ENCODE assay signal across 10 mouse cellular contexts in genomic region chrX:136172786-136173185, GRCm38 (mm10). TPM values are rescaled to one million over a fixed set of nuclear protein-coding genes. Genes with fewer than 3 reads are reported as not detected.
DNase-seq lines count a peak whose midpoint lies in the region; ATAC-seq and TF ChIP-seq lines count a peak whose summit lies in the region.
"Had no signal": no experiment of that assay in that cellular context is flagged by ENCODE, and none has a peak within 500 bp of the region (broad histone marks: within the 10 kb centered on the region; RNA-seq: fewer than 3 reads in every experiment).

No protein-coding gene starts in this region.

- peaks cover 3% of the 10 kb centered on the region; the same call in 1 of the 2 replicates for H3K4me1 ChIP-seq in heart, embryonic 16.5 days (ENCODE audit: control insufficient read depth, insufficient read depth, low read length)
- H3K4me1 ChIP-seq in lung, postnatal 0 days (ENCODE audit: insufficient read depth, low read depth, low read length), result no peaks in the 10 kb centered on the region

- DNase-seq in gastrocnemius, adult 2 months, result no peak
- DNase-seq in gastrocnemius, postnatal 36 days, result no peak
- peak; percentile 43 for DNase-seq in NIH3T3 (ENCODE audit: low read depth)
- DNase-seq in lung, postnatal 0 days (ENCODE audit: low spot score), result peak; percentile 39
- no peak for DNase-seq in spleen, postnatal 14 days (ENCODE audit: low spot score in 2 of 2)
- DNase-seq in adrenal gland, adult 18-20 months (ENCODE audit: low spot score in 2 of 2), result no peak
- DNase-seq in left cerebral cortex, adult 18-20 months (ENCODE audit: low spot score in 2 of 2), result no peak

- no peak for TF ChIP-seq EP300 in lung, postnatal 0 days (IDR thresholded peaks at IDR 0.05)

- no peaks in the 10 kb centered on the region for H3K27me3 ChIP-seq in heart, embryonic 16.5 days (ENCODE audit: control insufficient read depth, insufficient read depth, low read length)
- H3K27me3 ChIP-seq in lung, postnatal 0 days (replicated peaks; ENCODE audit: insufficient read depth, low read length), result no peaks in the 10 kb centered on the region
- H3K27me3 ChIP-seq: CH12.LX had no signal

- ATAC-seq in heart, embryonic 16.5 days (replicated peaks; ENCODE audit: extremely low read depth, insufficient read depth, low FRiP score), result no peak
- ATAC-seq in lung, postnatal 0 days, result no peak

- no peaks in the 10 kb centered on the region for H3K36me3 ChIP-seq in heart, embryonic 16.5 days (ENCODE audit: control insufficient read depth, insufficient read depth)
- no peaks in the 10 kb centered on the region for H3K36me3 ChIP-seq in lung, postnatal 0 days (ENCODE audit: insufficient read depth, low read length)

- H3K4me2 ChIP-seq in heart, embryonic 16.5 days (ENCODE audit: low read depth, low read length), result peak overlapping the region; percentile 57
- H3K4me2 ChIP-seq in lung, postnatal 0 days (replicated peaks; ENCODE audit: low read depth, low read length), result peak overlapping the region; percentile 60

- H3K4me3 ChIP-seq in gastrocnemius, adult 2 months, result peak overlapping the region; percentile 71
- peak overlapping the region; percentile 65 for H3K4me3 ChIP-seq in heart, embryonic 16.5 days (ENCODE audit: low read length)
- H3K4me3 ChIP-seq in lung, postnatal 0 days (ENCODE audit: low read depth, low read length), result peak overlapping the region; percentile 55

- 25% methylated on average over 10 of the region's 10 CpGs for WGBS in heart, embryonic 16.5 days
- WGBS in lung, postnatal 0 days, result 21% methylated on average over 10 of the region's 10 CpGs

- H3K27ac ChIP-seq in gastrocnemius, adult 2 months, result peak overlapping the region; percentile 88
- H3K27ac ChIP-seq in heart, embryonic 16.5 days (ENCODE audit: low read length), result peak overlapping the region; percentile 90
- H3K27ac ChIP-seq in lung, postnatal 0 days (ENCODE audit: low read length), result peak overlapping the region; percentile 89; the same call in 1 of the 2 replicates

- H3K9me3 ChIP-seq in heart, embryonic 16.5 days (replicated peaks; ENCODE audit: control insufficient read depth, low read length), result no peaks in the 10 kb centered on the region
- H3K9me3 ChIP-seq in lung, postnatal 0 days (ENCODE audit: low read length), result no peaks in the 10 kb centered on the region

- intact Hi-C loops in gastrocnemius, adult 2 months (cut with DNase I), result no loop called here
- intact Hi-C loops in gastrocnemius, postnatal 36 days (cut with DNase I), result no loop called here

- no peak for TF ChIP-seq CTCF in gastrocnemius, adult 2 months (IDR thresholded peaks at IDR 0.05)
- TF ChIP-seq CTCF in lung, postnatal 0 days (IDR thresholded peaks at IDR 0.05), result no peak

- H3K9ac ChIP-seq in heart, embryonic 16.5 days (ENCODE audit: low read length), result peak overlapping the region; percentile 60
- 0 out of 2 replicates have a peak overlapping the region, but pooled peaks have one; percentile 8 for H3K9ac ChIP-seq in lung, postnatal 0 days (replicated peaks; ENCODE audit: low read depth)

RNA-seq across cellular contexts. Expression of gene Tceal8, which starts 0.6 kb away (rescaled TPM):
- total RNA-seq in gastrocnemius, adult 2 months (2021), result 10 to 100 TPM in 1 of 2 experiments, 1 to 10 TPM in 1; 9.5 to 11.2 TPM
- total RNA-seq in gastrocnemius, postnatal 36 days (2021), result 10 to 100 TPM; 13.5 to 13.6 TPM
- polyA plus RNA-seq in heart, embryonic 16.5 days (2015; fragmentation: Nextera tagmentation; extraction: Ambion mirVana), result 219 and 258 TPM in 2 replicates
- polyA plus RNA-seq in lung, postnatal 0 days (2015; fragmentation: Nextera tagmentation; extraction: Ambion mirVana), result 134 and 185 TPM in 2 replicates
- total RNA-seq in adrenal gland, adult 18-20 months (2021), result 10 to 100 TPM; 35.2 to 41.5 TPM
- total RNA-seq in left cerebral cortex, adult 18-20 months (2021), result 10 to 100 TPM; 37.1 to 40.3 TPM

RNA-seq across cellular contexts. Expression of gene Tceal5, which starts 30.9 kb away (rescaled TPM):
- 10 to 100 TPM; 19.8 to 29.3 TPM for total RNA-seq in gastrocnemius, adult 2 months (2021)
- total RNA-seq in gastrocnemius, postnatal 36 days (2021), result 10 to 100 TPM; 30.0 to 50.9 TPM
- polyA plus RNA-seq in heart, embryonic 16.5 days (2015; fragmentation: Nextera tagmentation; extraction: Ambion mirVana), result 14.7 and 16.4 TPM in 2 replicates
- polyA plus RNA-seq in lung, postnatal 0 days (2015; fragmentation: Nextera tagmentation; extraction: Ambion mirVana), result 0.97 and 1.1 TPM in 2 replicates
- 1 to 10 TPM in 1 of 2 experiments, not detected in 1; 2.3 TPM for total RNA-seq in adrenal gland, adult 18-20 months (2021)
- 100 to 1,000 TPM in 1 of 2 experiments, 10 to 100 TPM in 1; 99.2 to 131 TPM for total RNA-seq in left cerebral cortex, adult 18-20 months (2021)

RNA-seq across cellular contexts. Expression of gene Bex4, which starts 34.0 kb away (rescaled TPM):
- total RNA-seq in gastrocnemius, adult 2 months (2021), result not detected
- not detected for total RNA-seq in gastrocnemius, postnatal 36 days (2021)
- 137 and 145 TPM in 2 replicates for polyA plus RNA-seq in heart, embryonic 16.5 days (2015; fragmentation: Nextera tagmentation; extraction: Ambion mirVana)
- polyA plus RNA-seq in lung, postnatal 0 days (2015; fragmentation: Nextera tagmentation; extraction: Ambion mirVana), result 223 and 297 TPM in 2 replicates
- total RNA-seq in adrenal gland, adult 18-20 months (2021), result 1 to 10 TPM; 5.7 to 6.0 TPM
- 10 to 100 TPM; 18.6 to 21.7 TPM for total RNA-seq in left cerebral cortex, adult 18-20 months (2021)
- total RNA-seq: CH12.LX had no signal

RNA-seq across cellular contexts. Expression of gene Tceal7, which starts 41.8 kb away (rescaled TPM):
- 10 to 100 TPM; 15.6 to 47.9 TPM for total RNA-seq in gastrocnemius, adult 2 months (2021)
- total RNA-seq in gastrocnemius, postnatal 36 days (2021), result 10 to 100 TPM; 58.2 to 79.9 TPM
- 17.5 and 23.9 TPM in 2 replicates for polyA plus RNA-seq in heart, embryonic 16.5 days (2015; fragmentation: Nextera tagmentation; extraction: Ambion mirVana)
- polyA plus RNA-seq in lung, postnatal 0 days (2015; fragmentation: Nextera tagmentation; extraction: Ambion mirVana), result 0.17 and 0.43 TPM in 2 replicates
- not detected for total RNA-seq in adrenal gland, adult 18-20 months (2021)
- total RNA-seq in left cerebral cortex, adult 18-20 months (2021), result 1 to 10 TPM; 1.8 to 3.0 TPM
- total RNA-seq: CH12.LX; hematopoietic stem cell, adult 5-6 weeks had no signal

RNA-seq across cellular contexts. Expression of gene Bex1, which starts 42.5 kb away (rescaled TPM):
- total RNA-seq in gastrocnemius, adult 2 months (2021), result 10 to 100 TPM; 13.9 to 15.0 TPM
- 10 to 100 TPM; 14.3 to 22.9 TPM for total RNA-seq in gastrocnemius, postnatal 36 days (2021)
- polyA plus RNA-seq in heart, embryonic 16.5 days (2015; fragmentation: Nextera tagmentation; extraction: Ambion mirVana), result 225 TPM in 2 replicates
- 16.7 and 17.1 TPM in 2 replicates for polyA plus RNA-seq in lung, postnatal 0 days (2015; fragmentation: Nextera tagmentation; extraction: Ambion mirVana)
- total RNA-seq in adrenal gland, adult 18-20 months (2021), result 10 to 100 TPM; 11.8 to 14.1 TPM
- 10 to 100 TPM; 92.6 to 100.0 TPM for total RNA-seq in left cerebral cortex, adult 18-20 months (2021)
- total RNA-seq: CH12.LX had no signal

Comparison
In these comparisons a context has a peak if more than half of its experiments do, and no peak if none do; other contexts are left out.
1. DNase-seq: peak in NIH3T3 (single experiment) and lung, postnatal 0 days (single experiment); none in gastrocnemius, adult 2 months (single experiment), gastrocnemius, postnatal 36 days (0 of 2), spleen, postnatal 14 days (0 of 2), adrenal gland, adult 18-20 months (0 of 2) and left cerebral cortex, adult 18-20 months (0 of 2).
2. RNA of gene Tceal5, which starts 30.9 kb away (total RNA-seq): 99.2 to 131 TPM in left cerebral cortex, adult 18-20 months, 30.0 to 50.9 TPM in gastrocnemius, postnatal 36 days and 19.8 to 29.3 TPM in gastrocnemius, adult 2 months; 2.3 TPM in adrenal gland, adult 18-20 months; every median in the first group is over 4 times any median in the second.
3. RNA of gene Bex4, which starts 34.0 kb away (total RNA-seq): 18.6 to 21.7 TPM in left cerebral cortex, adult 18-20 months and 5.7 to 6.0 TPM in adrenal gland, adult 18-20 months; not detected in gastrocnemius, adult 2 months and not detected in gastrocnemius, postnatal 36 days; every median in the first group is over 4 times any median in the second.
4. Peak in every context shown above with its lines, with median percentiles within 50 percentile points of each other: H3K27ac ChIP-seq and H3K4me3 ChIP-seq.